Mouse (Mus musculus): ENCODE measurements around the gene Banf1.
"Not testable (repeated sequence)": the region's sequence is repeated elsewhere in the genome, so short reads cannot be mapped to it uniquely, and the experiment has no call there.

GRCm38 (mm10) chr19:5349502-5349873 is 17.5 kb downstream of the Banf1 start, which contains the start of gene Cst6:
- not testable (repeated sequence) for TF ChIP-seq FLI1 (IDR thresholded peaks at IDR 0.05; ENCODE audit: low read length); GATA1 (IDR thresholded peaks at IDR 0.05; ENCODE audit: borderline replicate concordance, low read length)
